Mouse (Mus musculus) heart, adult 2 months (tissue): ENCODE data around the gene Gm6993. TPM values are rescaled to one million over a fixed set of nuclear protein-coding genes. Genes with fewer than 3 reads are reported as not detected.

Experiments used
- DNase-seq, 2 experiments: peaks; one replicate each; pipeline ENCODE4 v3.0.0; 2021
- H3K27ac ChIP-seq: fragments of 200-600 bp; 2 replicates; pipeline ENCODE4 v1.8.1; 2022
- H3K27me3 ChIP-seq: fragments of 200-500 bp; 2 replicates; pipeline ENCODE4 v1.6.1; 2012; ENCODE audit warnings: mild to moderate bottlenecking, low read length, inconsistent platforms, mixed read lengths; ENCODE audit not compliant: control insufficient read depth, insufficient read depth
- H3K36me3 ChIP-seq: fragments of 200-500 bp; 2 replicates; pipeline ENCODE4 v1.6.1; 2012; ENCODE audit warnings: low read length, inconsistent platforms; ENCODE audit not compliant: control insufficient read depth, insufficient read depth
- H3K4me1 ChIP-seq: fragments of 200-500 bp; 2 replicates; pipeline ENCODE4 v1.6.1; 2011; ENCODE audit warnings: low read length; ENCODE audit not compliant: control insufficient read depth, insufficient read depth
- H3K4me3 ChIP-seq: fragments of 200-600 bp; 2 replicates; pipeline ENCODE4 v1.8.1; 2022
- H3K79me2 ChIP-seq: fragments of 200-500 bp; replicated peaks from 2 replicates; pipeline ENCODE4 v1.6.1; 2012; ENCODE audit warnings: mild to moderate bottlenecking, inconsistent platforms, low read length, moderate library complexity, mixed read lengths; ENCODE audit not compliant: control insufficient read depth, insufficient read depth
- H3K9ac ChIP-seq: fragments of 200-500 bp; 2 replicates; pipeline ENCODE4 v1.6.1; 2012; ENCODE audit warnings: low read depth, mild to moderate bottlenecking, control low read depth, inconsistent platforms, low read length, mixed read lengths
- CTCF ChIP-seq: fragments of 200-600 bp; IDR thresholded peaks from 2 replicates; pipeline ENCODE4 v1.8.1; 2022; ENCODE audit warnings: antibody characterized with exemption, mild to moderate bottlenecking, moderate library complexity
- EP300 ChIP-seq: fragments of 200-500 bp; IDR thresholded peaks from 2 replicates; pipeline ENCODE4 v1.6.1; 2011; ENCODE audit warnings: low read depth, low read length, control low read depth; ENCODE audit not compliant: insufficient read depth
- POLR2A ChIP-seq: fragments of 200-500 bp; IDR thresholded peaks from 2 replicates; pipeline ENCODE4 v1.6.1; 2011; ENCODE audit warnings: mild to moderate bottlenecking, low read depth, low read length, control low read depth; ENCODE audit not compliant: insufficient read depth
- WGBS: fragments of 180-500 bp; shearing (Covaris S2); methylation state at CpG from one replicate; pipeline ENCODE4 v1.1.7; 2018; 5-methylcytosine and 5-hydroxymethylcytosine counted together
- intact Hi-C: fragments of 180-260 bp; cut with DNase I; formaldehyde crosslinking; loops from one replicate; pipeline ENCODE4 v1.15.1; 2025
- polyA plus RNA-seq: library from polyadenylated mRNA; depleted of rRNA; stranded (reverse); fragments of >200 nt; gene quantifications from 2 replicates; pipeline ENCODE4 v1.2.3, GENCODE M21; 2012
- total RNA-seq, 2 experiments: library from RNA; stranded (reverse); gene quantifications; 2 replicates each; pipeline ENCODE4 v1.2.3; 2021

Gm6993 gene
- total and polyA plus RNA-seq, 3 experiments, result not detected

DNA sequence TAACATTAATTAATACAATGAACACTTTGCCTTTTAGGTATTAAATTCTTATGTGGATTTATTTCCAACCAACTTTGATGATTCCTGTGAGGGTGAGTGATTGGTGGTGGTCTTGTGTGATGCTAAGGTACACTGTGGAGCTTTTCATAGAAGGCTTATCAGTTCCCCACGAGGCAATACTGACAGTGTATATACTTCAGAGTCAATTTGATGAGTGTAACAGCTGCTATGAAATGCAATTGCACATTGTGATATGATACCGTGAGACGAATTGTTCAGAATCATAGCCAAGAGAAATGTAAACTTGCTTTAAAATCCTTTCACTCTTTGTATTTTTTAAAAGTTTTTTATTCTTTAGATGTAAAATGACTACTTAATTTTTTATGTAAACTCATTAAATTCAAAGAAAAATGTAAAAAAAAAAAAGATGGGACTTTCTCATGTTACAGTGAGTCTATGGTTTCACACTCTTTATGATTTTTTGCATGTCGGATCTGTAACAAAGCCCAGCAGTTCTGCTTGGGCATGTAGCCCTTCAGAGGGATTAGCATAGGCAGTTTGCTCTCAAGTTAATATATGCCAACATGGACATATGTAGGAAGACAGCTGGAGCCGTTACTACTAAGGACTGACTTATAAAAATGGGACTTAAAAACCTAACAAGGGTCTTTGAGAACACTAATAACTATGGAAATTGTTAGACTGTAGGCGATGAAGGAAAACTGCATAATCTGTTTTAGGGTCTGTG, 1.2 kb downstream of the Gm6993 start:
- TF ChIP-seq EP300 (no peak), CTCF (no peak), POLR2A (no peak)
- no peak overlapping the region for H3K4me3 ChIP-seq
- DNase-seq, result no peak
- H3K36me3 ChIP-seq, result no peaks in the 10 kb centered on the region
- H3K9ac ChIP-seq, result no peak overlapping the region
- peaks cover 2% of the 10 kb centered on the region for H3K4me1 ChIP-seq
- no peaks in the 10 kb centered on the region for H3K27me3 ChIP-seq
- H3K27ac ChIP-seq, result no peak overlapping the region
- WGBS, result 79% methylated on average over 6 of the region's 6 CpGs
- intact Hi-C loops, result no loop called here
- no peaks in the 10 kb centered on the region for H3K79me2 ChIP-seq

DNA sequence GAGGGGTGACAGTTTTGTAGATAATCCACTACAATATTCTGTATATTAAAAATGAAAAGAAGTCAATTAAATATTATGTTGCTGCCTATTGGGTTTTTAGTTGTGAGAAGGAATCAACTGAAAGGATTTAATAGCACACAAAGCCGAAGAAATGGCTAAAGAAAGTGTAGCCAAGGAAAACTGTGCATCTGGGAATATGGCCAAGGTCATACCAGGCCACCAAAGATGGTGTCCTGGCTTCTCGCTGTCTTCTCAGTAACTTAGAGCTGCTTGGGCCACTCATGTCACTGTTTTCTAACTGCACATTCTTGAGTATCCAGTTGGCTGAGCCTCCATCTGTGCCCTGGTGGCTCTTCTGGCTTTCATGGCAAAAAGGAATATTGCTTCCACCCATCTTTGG, 3.4 kb downstream of the Gm6993 start:
- Histone ChIP-seq H3K9ac (no peak overlapping the region), H3K79me2 (no peaks in the 10 kb centered on the region), H3K4me1 (peaks cover 5% of the 10 kb centered on the region), H3K36me3 (no peaks in the 10 kb centered on the region), H3K4me3 (no peak overlapping the region), H3K27ac (no peak overlapping the region), H3K27me3 (no peaks in the 10 kb centered on the region)
- 29% methylated on average over 2 of the region's 2 CpGs for WGBS
- intact Hi-C loops, result no loop called here
- DNase-seq, result no peak
- TF ChIP-seq EP300 (no peak), POLR2A (no peak), CTCF (no peak)

DNA sequence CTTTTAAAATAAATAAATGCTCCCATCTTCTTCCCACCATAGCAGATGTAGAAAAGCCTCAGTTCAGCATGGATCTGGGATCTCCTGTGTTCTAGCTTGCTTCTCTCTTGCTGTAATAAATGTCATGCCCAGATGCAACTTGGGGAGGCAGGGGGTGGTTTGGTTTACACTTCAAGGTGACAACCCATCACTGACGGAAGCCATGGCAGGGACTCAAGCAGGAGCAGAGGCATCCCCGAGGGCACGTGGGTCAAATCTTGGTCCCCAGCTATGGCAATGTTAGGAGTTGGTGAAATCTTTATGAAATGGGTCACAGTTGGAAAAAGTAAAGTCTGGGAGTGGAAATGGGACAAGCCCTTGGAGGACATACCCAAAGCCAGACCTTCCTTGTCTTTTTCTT, 4.1 kb downstream of the Gm6993 start:
- Histone ChIP-seq H3K79me2 (no peaks in the 10 kb centered on the region), H3K4me1 (peaks cover 5% of the 10 kb centered on the region), H3K9ac (no peak overlapping the region), H3K36me3 (no peaks in the 10 kb centered on the region), H3K27me3 (no peaks in the 10 kb centered on the region), H3K4me3 (no peak overlapping the region), H3K27ac (no peak overlapping the region)
- no peak for TF ChIP-seq CTCF
- WGBS, result 92% methylated on average over 3 of the region's 3 CpGs
- intact Hi-C loops, result no loop called here
- no peak for DNase-seq

DNA sequence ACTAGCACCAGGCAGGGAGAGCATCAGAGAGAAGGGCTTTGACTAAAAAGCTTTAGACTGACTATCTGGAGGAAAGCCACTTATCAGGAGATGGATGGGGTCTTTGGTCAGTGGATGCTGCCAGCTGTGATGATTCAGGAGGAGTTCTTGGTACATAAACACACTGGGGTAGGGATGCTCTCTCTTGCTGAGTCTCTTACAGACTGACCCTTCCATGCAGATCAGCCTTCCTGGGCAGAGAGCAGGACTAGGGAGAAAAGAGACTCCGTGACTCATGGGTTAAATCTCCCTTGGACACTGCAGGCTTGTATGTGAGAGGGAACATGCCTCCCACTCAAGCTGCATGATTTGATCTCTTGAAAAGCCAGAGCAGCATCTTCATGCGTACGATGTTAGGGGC, 5.6 kb downstream of the Gm6993 start:
- Histone ChIP-seq H3K79me2 (no peaks in the 10 kb centered on the region), H3K9ac (no peak overlapping the region), H3K4me1 (peaks cover 5% of the 10 kb centered on the region), H3K27ac (no peak overlapping the region), H3K4me3 (no peak overlapping the region), H3K27me3 (no peaks in the 10 kb centered on the region), H3K36me3 (no peaks in the 10 kb centered on the region)
- intact Hi-C loops, result no loop called here
- TF ChIP-seq CTCF (no peak), EP300 (no peak), POLR2A (no peak)
- WGBS, result 79% methylated on average over 3 of the region's 3 CpGs
- DNase-seq, result no peak

DNA sequence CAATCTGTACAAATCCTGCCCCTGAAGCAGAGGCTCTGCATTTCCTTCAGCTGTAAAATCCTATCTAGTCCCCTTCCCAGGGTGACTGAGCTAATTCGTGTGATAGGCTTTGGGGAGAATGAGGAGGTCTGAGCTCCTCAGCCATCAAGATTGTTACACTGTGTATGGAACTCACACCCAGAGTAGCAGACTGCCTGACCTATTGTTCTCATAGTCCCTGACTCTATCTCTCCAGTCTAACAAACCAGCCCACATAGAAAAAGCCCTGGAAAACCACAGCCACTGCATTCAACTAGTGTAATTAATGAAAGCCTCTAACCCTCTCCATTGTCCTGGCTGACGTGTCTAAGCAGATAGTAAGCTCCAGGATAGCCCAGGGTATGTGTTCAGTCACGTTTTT, 6.0 kb downstream of the Gm6993 start:
- Histone ChIP-seq H3K4me3 (no peak overlapping the region), H3K27me3 (no peaks in the 10 kb centered on the region), H3K27ac (no peak overlapping the region), H3K79me2 (no peaks in the 10 kb centered on the region), H3K9ac (no peak overlapping the region), H3K4me1 (peaks cover 5% of the 10 kb centered on the region), H3K36me3 (no peaks in the 10 kb centered on the region)
- DNase-seq, result no peak
- TF ChIP-seq POLR2A (no peak), EP300 (no peak)
- 71% methylated on average over 3 of the region's 3 CpGs for WGBS
- intact Hi-C loops, result no loop called here

DNA sequence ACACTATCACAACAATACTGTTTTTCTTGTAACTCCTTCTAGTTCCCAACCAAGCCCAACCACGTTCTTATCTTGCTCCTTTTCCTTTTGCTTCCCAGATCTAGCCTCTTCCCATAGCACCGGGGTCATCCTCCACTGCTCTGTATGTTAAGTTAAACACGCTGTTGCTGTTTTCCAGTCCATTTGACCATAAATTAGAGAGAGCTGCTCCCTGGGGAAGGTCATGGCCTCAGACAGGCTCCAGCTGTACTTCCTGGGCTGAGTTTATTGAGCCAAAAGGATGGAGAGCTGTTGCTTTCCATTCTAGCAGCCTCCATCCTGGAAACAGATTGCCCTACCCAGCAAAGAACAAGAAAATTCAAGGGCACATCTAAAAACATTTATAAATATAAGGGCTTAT, 7.6 kb downstream of the Gm6993 start:
- DNase-seq, result peak in 1 of 2 experiments; percentile 51
- Histone ChIP-seq H3K4me3 (no peak overlapping the region), H3K27ac (no peak overlapping the region), H3K79me2 (no peaks in the 10 kb centered on the region), H3K27me3 (no peaks in the 10 kb centered on the region), H3K4me1 (peaks cover 5% of the 10 kb centered on the region), H3K9ac (no peak overlapping the region), H3K36me3 (no peaks in the 10 kb centered on the region)
- intact Hi-C loops, result no loop called here
- TF ChIP-seq POLR2A, result no peak
- 0 out of 2 replicates have a peak, but pooled peaks have one; percentile 12 for TF ChIP-seq EP300
- 32% methylated on average over 3 of the region's 3 CpGs for WGBS
